Mouse (Mus musculus): ENCODE data around the gene Mavs.

- TF ChIP-seq CTCF (IDR thresholded peaks at IDR 0.05; ENCODE audit: low read depth, low read length) (no peak), POLR2A (IDR thresholded peaks at IDR 0.05; ENCODE audit: borderline replicate concordance, low read depth, low read length) (no peak)
These were observed 43.4 kb upstream of the Mavs start for GRCm38 (mm10) chr2:131190344-131191004.
